Mouse (Mus musculus): ENCODE measurements around the gene Brms1l.

DNA sequence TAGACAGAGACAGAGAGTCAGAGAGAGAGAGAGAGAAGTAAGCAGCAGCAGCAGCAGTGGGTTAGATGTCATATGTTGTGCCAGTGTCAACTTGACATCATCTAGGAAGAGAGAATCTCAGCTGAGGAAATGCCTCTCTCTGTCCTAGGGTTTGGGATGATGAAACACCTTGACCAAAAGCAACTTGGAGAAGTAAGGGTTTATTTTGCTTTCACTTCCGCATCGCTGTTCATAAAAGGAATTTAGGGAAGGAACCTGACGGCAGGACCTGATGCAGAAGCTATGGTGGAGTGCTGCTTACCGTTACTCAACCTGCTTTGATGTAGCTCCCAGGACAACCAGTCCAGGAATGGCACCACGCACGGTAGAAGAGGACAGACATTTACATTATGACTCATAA is 12.1 kb upstream of the Brms1l start:
- TF ChIP-seq CTCF (IDR thresholded peaks at IDR 0.05; ENCODE audit: insufficient read depth, low read depth, low read length), result no peak
- TF ChIP-seq POLR2A (IDR thresholded peaks at IDR 0.05; ENCODE audit: insufficient read depth, low read depth, low read length), result no peak
